Mouse (Mus musculus): ENCODE data around the gene St8sia4. TPM values are rescaled to one million over a fixed set of nuclear protein-coding genes. Genes with fewer than 3 reads are reported as not detected.
"Not testable (repeated sequence)": the region's sequence is repeated elsewhere in the genome, so short reads cannot be mapped to it uniquely, and the experiment has no call there.

The St8sia4 gene
- polyA plus RNA-seq, 1 experiment from 2014 or later = 1.4 TPM

DNA sequence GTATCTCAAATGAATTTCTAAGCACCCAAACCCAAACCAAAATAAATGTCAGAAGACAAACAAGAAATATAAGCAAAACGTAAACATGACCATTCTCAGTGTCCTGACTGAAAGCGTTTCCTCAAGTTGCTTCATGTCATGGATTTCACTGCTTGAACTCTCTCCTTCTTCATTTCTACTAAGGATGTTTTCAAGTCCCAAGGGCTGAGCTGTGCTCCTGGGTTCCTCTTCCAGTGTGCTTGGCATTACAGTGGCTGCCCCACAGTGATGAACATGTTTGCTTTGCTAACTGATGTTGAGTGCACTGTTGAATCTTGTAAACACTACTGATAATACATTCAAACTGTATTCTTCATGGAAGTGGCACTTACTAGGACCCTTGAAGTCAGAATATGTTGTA lies 76.3 kb downstream of the St8sia4 start:
- ATAC-seq (ENCODE audit: low read depth) = no peak
- no peaks in the 10 kb centered on the region for H3K36me3 ChIP-seq
- 71% methylated on average over 2 of the region's 2 CpGs for WGBS (ENCODE audit: insufficient replicate concordance)

DNA sequence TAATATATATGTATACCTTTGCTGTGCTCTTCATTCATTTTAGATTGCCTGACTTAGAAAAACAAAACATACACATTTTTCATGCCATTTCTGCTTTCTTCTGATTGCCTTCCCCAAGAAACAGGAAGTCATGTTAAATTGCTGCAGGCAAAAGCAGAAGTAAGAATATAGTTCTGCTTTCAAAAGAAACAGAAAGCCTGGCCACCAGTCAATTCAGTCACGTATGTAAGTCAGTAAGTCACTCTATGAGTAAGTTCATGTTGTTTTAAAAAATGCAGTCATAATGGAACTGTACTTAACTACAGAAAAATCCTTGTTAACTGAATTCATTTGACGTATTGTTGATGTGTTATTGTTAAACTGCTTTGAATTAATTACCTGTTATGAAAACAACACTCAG lies 77.3 kb downstream of the St8sia4 start:
- H3K27me3 ChIP-seq = no peaks in the 10 kb centered on the region
- no peak for DNase-seq
- no peaks in the 10 kb centered on the region for H3K36me3 ChIP-seq
- no peaks in the 10 kb centered on the region for H3K9me3 ChIP-seq (replicated peaks)
- H3K4me2 ChIP-seq = no peak overlapping the region
- H3K27ac ChIP-seq = no peak overlapping the region
- no peaks in the 10 kb centered on the region for H3K4me1 ChIP-seq (replicated peaks)
- 31% methylated on average over 2 of the region's 2 CpGs for WGBS (ENCODE audit: insufficient replicate concordance)
- no peak overlapping the region for H3K9ac ChIP-seq
- ATAC-seq (ENCODE audit: low read depth) = no peak
- H3K4me3 ChIP-seq (replicated peaks) = no peak overlapping the region

More for the DNA sequence above, 76.3 kb downstream of the St8sia4 start:
- H3K27ac ChIP-seq = no peak overlapping the region
- no peaks in the 10 kb centered on the region for H3K27me3 ChIP-seq
- no peak overlapping the region for H3K9ac ChIP-seq
- no peak for DNase-seq
- H3K4me2 ChIP-seq = no peak overlapping the region
- H3K4me1 ChIP-seq (replicated peaks) = no peaks in the 10 kb centered on the region
- H3K4me3 ChIP-seq (replicated peaks) = no peak overlapping the region
- H3K9me3 ChIP-seq (replicated peaks) = no peaks in the 10 kb centered on the region

DNA sequence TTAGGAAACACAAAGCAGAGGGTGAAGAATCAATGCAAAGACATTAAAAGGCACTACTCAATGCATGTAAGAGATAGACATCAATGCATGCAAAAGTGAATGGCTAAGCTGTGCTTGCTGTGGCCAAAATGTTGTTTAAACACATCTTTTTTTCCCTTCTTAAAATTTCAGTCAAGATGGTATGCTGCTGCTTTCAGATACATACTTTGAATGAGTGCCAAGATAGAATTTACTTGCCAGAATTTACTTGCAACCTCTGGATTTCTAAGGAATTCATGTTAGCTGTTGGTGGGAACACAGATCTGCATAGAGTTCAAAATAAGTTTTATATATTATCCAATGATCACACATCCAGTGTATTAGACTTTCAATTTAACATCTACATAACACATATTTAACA lies 77.9 kb downstream of the St8sia4 start:
- no peaks in the 10 kb centered on the region for H3K36me3 ChIP-seq
- H3K27ac ChIP-seq = no peak overlapping the region
- no peak overlapping the region for H3K9ac ChIP-seq
- H3K4me1 ChIP-seq (replicated peaks) = no peaks in the 10 kb centered on the region
- DNase-seq (no peak), ATAC-seq (ENCODE audit: low read depth) (no peak)
- no peaks in the 10 kb centered on the region for H3K27me3 ChIP-seq
- no peak overlapping the region for H3K4me2 ChIP-seq
- H3K4me3 ChIP-seq (replicated peaks) = no peak overlapping the region
- H3K9me3 ChIP-seq (replicated peaks) = no peaks in the 10 kb centered on the region

DNA sequence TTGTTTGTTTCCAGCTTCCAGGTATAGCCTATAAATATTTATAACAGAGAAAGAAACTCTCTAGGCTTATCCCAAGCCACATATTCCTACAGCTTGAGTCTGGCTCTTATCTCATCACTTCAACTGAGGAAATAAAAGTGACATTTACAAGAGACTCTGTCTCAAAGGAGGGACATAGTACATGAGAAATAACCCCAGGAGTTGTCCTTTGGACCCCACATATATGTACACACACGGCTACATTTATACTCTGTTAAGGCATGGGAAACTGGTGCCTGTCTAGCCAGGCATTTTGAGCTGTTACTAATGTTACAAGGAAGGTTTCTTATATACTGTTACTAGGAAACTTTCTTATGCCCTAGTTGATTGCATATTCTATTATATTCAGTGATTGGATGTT lies 84.1 kb downstream of the St8sia4 start:
- no peak for ATAC-seq (ENCODE audit: low read depth)
- Histone ChIP-seq H3K27me3 (no peaks in the 10 kb centered on the region), H3K9ac (no peak overlapping the region), H3K27ac (no peak overlapping the region), H3K36me3 (no peaks in the 10 kb centered on the region), H3K4me2 (no peak overlapping the region), H3K4me1 (replicated peaks) (no peaks in the 10 kb centered on the region), H3K9me3 (replicated peaks) (no peaks in the 10 kb centered on the region), H3K4me3 (replicated peaks) (no peak overlapping the region)
- 64% methylated on average over 1 of the region's 1 CpGs for WGBS (ENCODE audit: insufficient replicate concordance)
- DNase-seq = no peak

DNA sequence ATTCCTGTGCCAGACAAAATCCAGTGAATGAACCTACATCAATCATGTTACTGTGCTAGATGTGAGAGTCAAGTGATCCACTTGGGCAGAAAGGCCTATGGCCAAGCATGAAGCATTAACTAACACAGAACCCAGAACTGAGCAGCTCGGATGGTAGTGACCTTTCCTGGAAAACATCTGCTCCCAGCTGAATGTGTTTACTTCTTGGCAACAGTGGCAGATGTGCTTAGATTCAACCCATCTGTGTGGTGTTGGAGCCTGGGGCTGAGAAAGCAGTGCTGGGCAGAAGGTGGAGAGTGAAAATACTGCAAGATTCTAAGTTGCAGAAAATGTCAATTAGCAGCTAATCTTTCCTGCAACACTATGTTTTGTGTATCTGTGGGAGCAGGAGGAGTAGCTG lies 85.1 kb downstream of the St8sia4 start:
- ATAC-seq (ENCODE audit: low read depth) = no peak
- WGBS (ENCODE audit: insufficient replicate concordance) = 51% methylated on average over 1 of the region's 1 CpGs
- Histone ChIP-seq H3K27me3 (no peaks in the 10 kb centered on the region), H3K4me1 (replicated peaks) (no peaks in the 10 kb centered on the region), H3K9me3 (replicated peaks) (no peaks in the 10 kb centered on the region), H3K27ac (no peak overlapping the region), H3K4me2 (no peak overlapping the region), H3K4me3 (replicated peaks) (no peak overlapping the region), H3K36me3 (no peaks in the 10 kb centered on the region), H3K9ac (no peak overlapping the region)
- DNase-seq = no peak

DNA sequence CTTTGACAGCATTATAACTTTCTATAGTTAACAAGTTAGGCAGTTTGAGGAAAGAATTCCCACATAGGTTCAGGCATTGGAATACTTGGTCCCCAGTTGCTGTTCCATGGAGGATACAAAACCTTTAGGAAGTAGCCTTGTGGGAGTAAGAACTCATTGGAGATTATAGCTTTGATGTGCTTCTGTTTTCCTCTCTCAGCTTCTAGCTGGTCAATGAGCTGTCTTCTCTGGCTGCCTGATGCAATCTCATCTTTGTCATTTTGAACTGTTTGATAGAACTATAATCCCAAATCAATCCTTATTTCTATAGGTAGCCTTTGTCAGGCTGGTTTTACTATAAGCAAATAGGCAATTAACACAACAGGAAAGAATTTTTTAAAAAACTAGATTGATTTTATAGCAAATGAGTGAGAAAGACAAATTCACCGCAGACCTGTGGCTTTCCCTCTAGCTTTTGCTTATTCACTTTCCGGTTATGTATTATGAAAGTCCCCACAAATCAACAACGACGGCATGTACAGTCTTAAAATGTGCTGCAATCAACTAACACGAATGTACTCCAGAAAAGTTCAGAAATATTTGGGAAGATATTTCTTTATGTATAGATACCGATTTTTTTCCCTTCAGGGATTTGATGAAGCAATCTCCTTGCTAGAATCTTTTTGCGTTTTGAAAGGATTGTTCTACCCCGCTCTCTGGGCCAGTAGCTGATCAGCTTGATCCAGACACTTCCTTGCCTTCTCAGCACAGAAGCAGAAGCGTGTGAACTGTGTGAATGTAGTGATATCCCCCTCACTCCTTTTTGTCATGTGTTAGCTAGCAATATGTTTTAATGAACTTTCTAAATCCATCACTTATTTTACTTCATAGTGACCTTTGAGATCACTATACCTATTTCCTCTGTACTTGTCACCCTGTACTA lies 94.5 kb downstream of the St8sia4 start:
- Histone ChIP-seq H3K4me1 (replicated peaks) (no peaks in the 10 kb centered on the region), H3K27me3 (no peaks in the 10 kb centered on the region), H3K9me3 (replicated peaks) (no peaks in the 10 kb centered on the region), H3K4me3 (replicated peaks) (no peak overlapping the region), H3K9ac (no peak overlapping the region), H3K4me2 (no peak overlapping the region), H3K27ac (no peak overlapping the region), H3K36me3 (no peaks in the 10 kb centered on the region)
- 63% methylated on average over 9 of the region's 9 CpGs for WGBS (ENCODE audit: insufficient replicate concordance)
- DNase-seq = no peak
- no peak for ATAC-seq (ENCODE audit: low read depth)

DNA sequence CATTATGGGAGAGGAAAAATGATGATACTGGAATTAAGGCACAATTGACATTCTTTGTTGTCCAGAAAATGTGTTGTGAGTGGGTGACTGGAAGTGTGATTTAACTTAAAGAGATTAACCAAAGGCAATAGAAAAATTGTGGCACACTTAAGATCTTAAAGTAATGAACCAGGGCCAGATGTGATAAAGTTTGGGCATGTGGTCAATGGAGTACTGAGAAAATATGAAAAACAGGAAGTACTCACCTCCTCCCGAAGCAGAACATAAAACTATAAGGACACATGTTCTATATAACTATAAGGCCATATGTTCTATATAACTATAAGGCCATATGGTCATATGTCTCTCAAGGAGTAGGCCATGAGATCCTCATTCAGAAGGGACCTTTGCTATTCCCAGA lies 96.3 kb downstream of the St8sia4 start:
- WGBS (ENCODE audit: insufficient replicate concordance) = 16% methylated on average over 1 of the region's 1 CpGs
- H3K36me3 ChIP-seq = no peaks in the 10 kb centered on the region
- H3K4me1 ChIP-seq (replicated peaks) = no peaks in the 10 kb centered on the region
- H3K9ac ChIP-seq = no peak overlapping the region
- H3K27me3 ChIP-seq = no peaks in the 10 kb centered on the region
- H3K27ac ChIP-seq = no peak overlapping the region
- H3K4me3 ChIP-seq (replicated peaks) = no peak overlapping the region
- H3K9me3 ChIP-seq (replicated peaks) = no peaks in the 10 kb centered on the region
- no peak for ATAC-seq (ENCODE audit: low read depth)
- H3K4me2 ChIP-seq = no peak overlapping the region
- no peak for DNase-seq

DNA sequence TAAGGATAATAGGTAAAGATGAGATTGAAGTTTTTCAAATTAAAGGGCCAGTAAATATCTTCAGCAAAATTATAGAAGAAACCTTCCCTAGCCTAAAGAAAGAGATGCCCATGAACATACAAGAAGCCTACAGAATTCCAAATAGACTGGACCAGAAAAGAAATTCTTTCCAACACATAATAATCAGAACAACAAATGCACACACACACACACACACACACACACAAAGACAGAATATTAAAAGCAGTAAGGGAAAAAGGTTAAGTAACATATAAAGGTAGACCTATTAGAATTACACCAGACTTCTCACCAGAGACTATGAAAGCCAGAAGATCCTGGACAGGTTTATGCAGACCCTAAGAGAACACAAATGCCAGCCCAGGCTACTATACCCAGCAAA lies 112.8 kb downstream of the St8sia4 start:
- not testable (repeated sequence) for H3K27ac ChIP-seq; H3K9ac ChIP-seq; DNase-seq; H3K36me3 ChIP-seq; H3K4me1 ChIP-seq (replicated peaks); H3K27me3 ChIP-seq; H3K4me2 ChIP-seq; H3K4me3 ChIP-seq (replicated peaks); ATAC-seq (ENCODE audit: low read depth); H3K9me3 ChIP-seq (replicated peaks)

DNA sequence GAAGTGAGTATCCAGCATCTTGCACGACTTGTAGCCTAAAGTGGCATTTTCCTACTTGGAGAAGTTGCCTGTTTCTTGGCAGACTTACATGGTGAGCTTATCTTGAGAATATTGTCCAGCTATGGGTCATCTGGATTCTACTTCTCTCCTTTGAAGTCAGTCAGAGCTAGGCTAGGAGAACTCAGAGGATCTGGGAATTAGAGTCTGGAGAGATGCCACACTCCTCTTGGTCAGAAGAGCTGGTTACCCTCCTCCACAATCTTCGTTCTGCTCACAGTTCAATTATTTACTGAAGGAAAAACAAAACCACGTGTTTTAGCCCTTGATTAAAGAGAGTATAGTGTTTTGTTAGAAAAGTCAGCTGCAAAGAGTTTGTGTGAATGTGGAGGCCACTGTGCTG lies 125.9 kb downstream of the St8sia4 start:
- no peak overlapping the region for H3K27ac ChIP-seq
- WGBS (ENCODE audit: insufficient replicate concordance) = 54% methylated on average over 3 of the region's 3 CpGs
- no peak overlapping the region for H3K4me2 ChIP-seq
- H3K9me3 ChIP-seq (replicated peaks) = no peaks in the 10 kb centered on the region
- H3K4me1 ChIP-seq (replicated peaks) = no peaks in the 10 kb centered on the region
- no peak overlapping the region for H3K4me3 ChIP-seq (replicated peaks)
- DNase-seq (no peak), ATAC-seq (ENCODE audit: low read depth) (no peak)
- H3K9ac ChIP-seq = no peak overlapping the region
- H3K27me3 ChIP-seq = no peaks in the 10 kb centered on the region
- H3K36me3 ChIP-seq = no peaks in the 10 kb centered on the region
